Mouse (Mus musculus) gastrocnemius, adult 18-20 months (tissue): ENCODE measurements at regions not wholly inside any gene's neighbourhood (a gene's known extent, or its start where the extent isn't known, plus 50 kb on each side); places are given as distances from the start of the nearest gene placed in this dataset.

Experiments used
- DNase-seq: peaks from one replicate; pipeline ENCODE4 v3.0.0; 2021; ENCODE audit warnings: low spot score

DNA sequence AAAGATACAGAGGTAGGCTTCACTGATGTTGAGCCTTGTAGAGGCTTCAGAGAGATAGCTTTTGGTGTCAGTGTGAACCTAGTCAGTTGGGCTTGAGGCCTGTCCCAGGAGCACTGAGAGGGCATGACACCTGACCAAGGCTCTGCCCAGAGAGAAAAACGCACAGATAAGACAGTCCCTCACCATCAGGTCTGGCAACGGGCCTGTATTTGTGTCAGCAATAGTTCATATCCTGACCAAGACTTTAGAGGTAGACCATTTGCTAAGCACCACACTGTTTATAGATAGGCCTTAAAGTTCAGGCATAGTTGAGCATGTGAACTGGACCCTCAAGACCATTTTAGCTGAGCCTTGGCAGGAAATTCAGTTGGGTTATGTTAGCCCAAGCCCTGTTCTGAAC is 60.4 kb upstream of the C2cd4b start:
- DNase-seq: no peak

DNA sequence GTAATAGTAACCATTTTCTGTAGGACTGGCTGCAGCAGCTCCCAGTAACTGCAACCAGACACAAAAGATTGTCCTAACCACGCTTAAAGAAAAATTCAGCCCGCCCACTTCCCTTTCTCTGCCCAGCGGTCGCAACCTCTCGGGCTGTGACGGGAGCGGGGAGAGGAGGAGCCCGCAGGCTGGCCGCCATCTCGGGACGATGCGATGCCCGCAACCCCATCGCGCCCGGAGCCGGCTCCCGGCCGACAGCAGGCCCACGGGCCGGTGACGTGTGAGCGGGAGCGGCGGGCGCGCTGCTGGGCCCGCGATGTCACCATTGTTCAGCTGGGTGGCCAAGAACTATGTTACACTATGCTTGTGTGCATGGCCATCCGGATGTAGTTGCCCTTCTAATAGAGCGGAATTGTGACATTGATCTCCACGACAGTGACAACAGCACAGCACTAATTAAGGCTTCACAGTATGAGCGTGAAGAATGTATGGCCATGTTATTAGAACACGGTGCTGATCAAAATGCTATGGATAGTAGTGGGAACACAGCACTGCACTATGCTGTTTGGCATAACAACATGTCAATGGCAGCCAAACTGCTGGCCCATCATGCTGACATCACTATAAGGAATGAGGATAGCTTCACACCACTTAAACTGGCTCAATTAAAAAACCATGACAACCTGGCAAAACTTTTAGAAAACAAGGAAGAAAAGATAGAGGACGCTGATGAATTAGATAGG is 59.2 kb upstream of the C2cd4b start:
- peak; percentile 45 for DNase-seq

DNA sequence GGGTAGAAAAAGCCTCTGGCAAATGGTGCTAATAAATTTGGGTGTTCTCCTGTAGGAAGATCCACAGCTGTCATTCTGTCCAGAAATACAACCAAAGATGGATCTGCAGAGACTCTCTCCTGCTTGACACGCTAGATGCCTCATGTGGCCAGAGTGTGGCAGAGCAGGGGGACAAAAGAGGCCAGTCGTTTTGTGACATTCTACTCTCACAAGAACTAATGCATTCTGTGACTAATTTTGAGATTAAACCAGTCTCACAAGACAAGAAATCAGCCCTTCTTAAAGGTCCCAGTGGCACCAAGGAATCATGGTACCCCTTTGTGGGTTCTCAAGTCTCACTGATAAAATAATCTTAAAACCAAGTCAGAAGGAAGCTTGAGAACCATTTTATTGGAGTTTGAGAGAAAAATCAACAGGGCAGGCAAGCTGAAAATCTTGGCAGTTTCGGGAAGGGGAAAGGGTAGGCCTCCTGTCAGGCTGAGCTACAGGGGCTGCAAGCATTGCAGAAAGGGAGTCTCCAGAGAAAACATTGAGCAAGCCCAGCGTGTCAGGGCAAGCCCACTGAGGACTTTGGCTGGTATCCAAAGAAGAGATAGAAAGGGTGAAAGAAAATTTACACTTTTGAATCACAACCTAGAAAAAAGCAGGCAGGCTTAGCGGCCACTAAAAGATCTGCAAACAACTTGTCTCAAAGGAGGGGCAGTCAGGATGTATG is 50.8 kb upstream of the C2cd4b start:
- no peak for DNase-seq
